Mouse (Mus musculus) thymus, adult 2 months (tissue): ENCODE measurements around the gene Abcb10. TPM values are rescaled to one million over a fixed set of nuclear protein-coding genes. Genes with fewer than 3 reads are reported as not detected.

Experiments used
- DNase-seq: peaks from one replicate; pipeline ENCODE4 v3.0.0; 2021
- H3K27ac ChIP-seq: fragments of 200-500 bp; 2 replicates; pipeline ENCODE4 v1.5.1; 2012; ENCODE audit warnings: low read length, control low read depth; ENCODE audit not compliant: control insufficient read depth, insufficient read depth
- H3K27me3 ChIP-seq: fragments of 200-500 bp; 2 replicates; pipeline ENCODE4 v1.6.1; 2012; ENCODE audit warnings: mild to moderate bottlenecking, low read length, moderate library complexity, mixed read lengths; ENCODE audit not compliant: control insufficient read depth, insufficient read depth
- H3K36me3 ChIP-seq: fragments of 200-500 bp; 2 replicates; pipeline ENCODE4 v1.6.1; 2012; ENCODE audit warnings: mild to moderate bottlenecking, low read length, moderate library complexity; ENCODE audit not compliant: control insufficient read depth, insufficient read depth
- H3K4me1 ChIP-seq: fragments of 200-500 bp; replicated peaks from 2 replicates; pipeline ENCODE4 v1.6.1; 2012; ENCODE audit warnings: low read length; ENCODE audit not compliant: control insufficient read depth, insufficient read depth
- H3K4me3 ChIP-seq: fragments of 200-500 bp; 2 replicates; pipeline ENCODE4 v1.5.1; 2012; ENCODE audit warnings: mild to moderate bottlenecking, low read length, control low read depth, moderate library complexity; ENCODE audit not compliant: control insufficient read depth, insufficient read depth
- CTCF ChIP-seq: fragments of 200-500 bp; IDR thresholded peaks from 2 replicates; pipeline ENCODE4 v1.5.1; 2012; ENCODE audit warnings: mild to moderate bottlenecking, control low read depth, low read length, moderate library complexity, borderline replicate concordance; ENCODE audit not compliant: control insufficient read depth, poor library complexity, insufficient read depth; ENCODE audit errors: extremely low read depth
- POLR2A ChIP-seq: fragments of 200-500 bp; IDR thresholded peaks from 2 replicates; pipeline ENCODE4 v1.6.1; 2012; ENCODE audit warnings: mild to moderate bottlenecking, low read length, control low read depth, moderate library complexity; ENCODE audit not compliant: control insufficient read depth, poor library complexity, insufficient read depth; ENCODE audit errors: extremely low read depth
- WGBS: fragments of 180-500 bp; shearing (Covaris S2); methylation state at CpG from one replicate; pipeline ENCODE4 v1.1.7; 2018; 5-methylcytosine and 5-hydroxymethylcytosine counted together
- polyA plus RNA-seq: library from polyadenylated mRNA; depleted of rRNA; stranded (reverse); fragments of >200 nt; gene quantifications from 2 replicates; pipeline ENCODE4 v1.2.3, GENCODE M21; 2012

The Abcb10 gene
- polyA plus RNA-seq, 1 experiment: 5.5 TPM

DNA sequence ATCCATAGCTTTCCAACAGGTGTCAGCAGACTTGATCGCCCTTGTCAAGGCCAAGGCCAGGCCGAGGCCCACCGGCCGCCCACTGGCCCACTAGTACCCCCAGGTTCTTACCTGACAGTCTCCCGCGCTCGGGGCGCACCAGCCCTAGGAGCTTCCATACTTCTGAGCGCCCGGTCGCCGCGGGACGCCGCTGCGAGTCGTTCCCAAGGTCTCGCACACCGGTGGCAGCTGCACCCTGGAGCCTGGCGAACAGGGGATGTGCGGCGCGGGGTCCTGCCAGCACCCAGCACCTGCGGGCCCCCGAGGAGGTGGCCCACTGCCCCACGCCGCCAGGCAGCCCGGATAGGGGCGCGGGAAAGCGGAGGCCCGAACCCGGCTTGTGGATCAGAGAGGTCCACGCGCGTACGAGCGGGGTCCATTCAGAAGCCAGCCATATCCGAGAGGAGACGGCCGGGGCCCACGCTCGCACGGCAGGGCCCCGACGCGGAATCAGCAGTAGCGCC lies 580 bp downstream of the Abcb10 start:
- Histone ChIP-seq H3K27ac (no peak overlapping the region), H3K36me3 (no peaks in the 10 kb centered on the region), H3K4me1 (peaks cover 22% of the 10 kb centered on the region), H3K4me3 (peak overlapping the region; percentile 91), H3K27me3 (no peaks in the 10 kb centered on the region; the same call in 1 of the 2 replicates)
- DNase-seq: peak; percentile 14
- WGBS: 3% methylated on average over 48 of the region's 48 CpGs
- no peak for TF ChIP-seq CTCF
- TF ChIP-seq POLR2A: no peak

DNA sequence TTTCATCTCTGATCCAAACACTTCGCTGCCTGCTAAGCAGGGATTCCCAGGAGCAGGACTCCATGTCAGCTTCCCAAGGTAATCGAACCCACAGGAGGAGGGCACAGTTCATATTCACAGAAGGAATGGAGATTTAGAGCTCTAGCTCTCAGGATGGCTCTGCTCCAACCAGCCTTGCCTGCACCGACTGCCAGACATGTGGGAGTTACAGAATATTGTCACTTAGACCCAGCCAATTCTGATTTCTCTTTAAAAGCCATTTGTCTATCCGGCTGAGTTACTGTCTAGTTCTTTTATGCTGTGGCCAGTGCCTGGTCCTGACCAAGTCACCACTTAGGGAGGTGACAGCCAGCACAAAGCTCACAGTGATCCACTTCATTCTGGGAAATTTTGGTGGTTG lies 1.2 kb downstream of the Abcb10 start:
- H3K27me3 ChIP-seq: no peaks in the 10 kb centered on the region; the same call in 1 of the 2 replicates
- no peak overlapping the region for H3K27ac ChIP-seq
- no peak overlapping the region for H3K4me3 ChIP-seq
- H3K36me3 ChIP-seq: no peaks in the 10 kb centered on the region
- DNase-seq: no peak
- TF ChIP-seq CTCF (no peak), POLR2A (no peak)
- H3K4me1 ChIP-seq: peaks cover 22% of the 10 kb centered on the region
- 70% methylated on average over 4 of the region's 4 CpGs for WGBS

DNA sequence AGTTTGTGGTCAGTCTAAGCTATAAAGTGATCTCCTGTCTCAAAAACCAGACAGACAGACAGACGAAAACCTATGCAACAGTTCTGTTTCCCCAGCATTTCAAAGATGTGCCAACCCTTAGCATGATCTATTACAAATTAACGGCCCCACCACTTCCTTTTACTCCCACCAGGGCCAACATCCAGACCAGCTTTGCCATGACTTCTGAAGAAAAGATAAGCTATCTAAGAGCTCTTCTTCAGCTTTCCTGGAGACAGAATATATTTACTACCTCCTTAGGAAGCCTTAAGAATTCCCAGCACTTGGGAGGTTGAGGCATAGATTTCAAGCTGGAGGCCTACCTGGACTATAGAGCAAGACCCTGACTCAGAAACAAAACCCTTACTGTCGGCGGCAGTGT lies 2.7 kb downstream of the Abcb10 start:
- Histone ChIP-seq H3K4me3 (no peak overlapping the region), H3K4me1 (peaks cover 22% of the 10 kb centered on the region), H3K27ac (no peak overlapping the region), H3K27me3 (no peaks in the 10 kb centered on the region; the same call in 1 of the 2 replicates), H3K36me3 (no peaks in the 10 kb centered on the region)
- 80% methylated on average over 4 of the region's 4 CpGs for WGBS
- TF ChIP-seq POLR2A: no peak
- no peak for TF ChIP-seq CTCF
- no peak for DNase-seq

DNA sequence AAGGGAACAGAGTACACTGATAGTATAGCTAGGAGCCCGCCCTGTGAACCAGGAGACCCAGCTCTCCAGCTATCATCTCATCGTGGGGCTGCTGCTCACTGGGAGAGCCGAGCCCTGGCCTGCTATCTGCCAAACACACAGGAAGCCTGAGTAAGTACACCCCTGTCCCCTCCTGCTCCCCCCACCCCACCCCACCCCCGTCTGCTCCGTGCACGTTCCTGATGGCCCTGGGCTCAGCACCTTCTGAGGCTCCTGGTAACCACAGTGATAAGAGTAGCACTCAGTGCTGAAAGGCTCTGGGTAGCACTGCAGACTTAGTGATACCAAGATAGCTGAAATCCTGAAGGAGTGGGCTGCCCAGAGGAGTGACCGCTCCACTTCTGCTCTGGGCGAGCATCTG lies 4.0 kb downstream of the Abcb10 start:
- Histone ChIP-seq H3K27ac (no peak overlapping the region), H3K4me3 (no peak overlapping the region), H3K4me1 (peaks cover 22% of the 10 kb centered on the region), H3K27me3 (no peaks in the 10 kb centered on the region; the same call in 1 of the 2 replicates), H3K36me3 (no peaks in the 10 kb centered on the region)
- no peak for DNase-seq
- 48% methylated on average over 8 of the region's 8 CpGs for WGBS
- no peak for TF ChIP-seq POLR2A
- no peak for TF ChIP-seq CTCF

DNA sequence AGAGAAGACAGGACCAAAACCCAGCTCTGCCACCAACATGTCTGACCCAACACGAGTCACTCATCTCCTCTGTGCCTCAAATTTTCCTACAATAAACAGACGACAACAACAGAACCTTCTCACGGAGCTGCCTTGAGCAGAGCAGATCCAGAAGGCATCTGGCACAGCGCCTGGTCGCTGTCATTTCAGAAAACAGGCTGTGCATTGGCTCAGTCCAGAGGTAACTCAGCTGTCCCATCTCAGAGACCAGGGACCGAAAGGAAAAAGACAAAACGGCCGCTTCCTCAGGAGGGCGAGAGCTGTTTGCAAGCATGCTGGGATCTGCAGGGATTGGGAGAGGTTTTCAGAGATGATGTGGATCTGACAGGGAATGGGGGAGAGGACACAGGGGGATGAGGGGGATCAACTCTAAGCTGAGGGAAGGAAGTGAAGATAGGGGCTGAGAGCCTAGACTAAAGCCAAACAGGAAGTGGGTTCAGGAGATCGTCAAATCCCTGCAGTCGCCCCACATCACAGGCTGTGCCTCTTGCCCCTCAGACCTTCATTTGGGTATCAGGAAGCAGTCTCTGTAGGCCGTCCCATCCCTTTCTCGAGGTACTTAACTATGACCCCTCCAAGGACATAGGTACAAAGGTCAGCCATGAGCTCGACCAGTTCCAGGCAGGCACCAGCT lies 4.6 kb downstream of the Abcb10 start:
- Histone ChIP-seq H3K4me3 (no peak overlapping the region), H3K27me3 (no peaks in the 10 kb centered on the region; the same call in 1 of the 2 replicates), H3K4me1 (peaks cover 22% of the 10 kb centered on the region), H3K27ac (no peak overlapping the region), H3K36me3 (no peaks in the 10 kb centered on the region)
- no peak for DNase-seq
- TF ChIP-seq CTCF (no peak), POLR2A (no peak)
- 58% methylated on average over 14 of the region's 14 CpGs for WGBS

DNA sequence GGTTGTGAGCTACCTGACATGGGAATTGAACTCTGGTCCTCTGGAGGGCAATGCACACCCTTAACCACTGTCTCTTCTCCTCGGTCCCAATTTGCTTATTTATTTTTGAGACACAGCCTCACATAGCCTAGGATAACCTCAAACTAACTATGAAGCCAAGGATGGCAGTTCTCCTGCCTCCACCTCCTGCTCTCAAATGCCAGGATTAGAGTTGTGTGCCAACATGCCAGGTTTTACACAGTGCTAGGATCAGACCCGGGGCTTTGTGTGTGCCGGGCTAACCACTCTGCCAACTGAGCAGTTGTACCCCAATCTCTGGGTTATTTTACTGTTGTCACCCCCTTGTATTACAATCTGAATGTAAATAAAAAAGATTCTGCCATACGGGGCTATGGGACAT lies 5.4 kb downstream of the Abcb10 start:
- no peak overlapping the region for H3K4me3 ChIP-seq
- DNase-seq: no peak
- 94% methylated on average over 4 of the region's 4 CpGs for WGBS
- no peaks in the 10 kb centered on the region for H3K36me3 ChIP-seq
- no peak overlapping the region for H3K27ac ChIP-seq
- H3K27me3 ChIP-seq: no peaks in the 10 kb centered on the region; the same call in 1 of the 2 replicates
- peaks cover 18% of the 10 kb centered on the region for H3K4me1 ChIP-seq
- TF ChIP-seq CTCF (no peak), POLR2A (no peak)
